Mouse (Mus musculus) G1E (cell line): ENCODE data around the gene Clcnkb. TPM values are rescaled to one million over a fixed set of nuclear protein-coding genes. Genes with fewer than 3 reads are reported as not detected.

Experiments
- ATAC-seq: 2 replicates; pipeline ENCODE4 v1.8.0; 2016; ENCODE audit warnings: mild to moderate bottlenecking; ENCODE audit not compliant: insufficient number of reproducible peaks, poor library complexity, low FRiP score, severe bottlenecking; ENCODE audit errors: extremely low read depth
- DNase-seq: peaks from one replicate; pipeline ENCODE4 v3.0.0; 2012; ENCODE audit warnings: low spot score
- H3K27me3 ChIP-seq: 2 replicates; pipeline ENCODE4 v1.6.1; 2012; ENCODE audit warnings: mild to moderate bottlenecking, low read length, inconsistent platforms; ENCODE audit not compliant: insufficient read depth
- H3K36me3 ChIP-seq: replicated peaks from 2 replicates; pipeline ENCODE3; 2012; ENCODE audit warnings: mild to moderate bottlenecking, inconsistent platforms
- H3K4me1 ChIP-seq: 2 replicates; pipeline ENCODE4 v1.6.1; 2012; ENCODE audit warnings: low read depth, low read length, inconsistent platforms, mixed read lengths; ENCODE audit not compliant: insufficient read depth
- H3K4me3 ChIP-seq: 2 replicates; pipeline ENCODE4 v1.5.1; 2012; ENCODE audit warnings: low read depth, mild to moderate bottlenecking, inconsistent platforms, low read length, moderate library complexity, mixed read lengths
- H3K9me3 ChIP-seq: replicated peaks from 2 replicates; pipeline ENCODE4 v1.6.1; 2012; ENCODE audit warnings: inconsistent platforms
- CTCF ChIP-seq: IDR thresholded peaks from 2 replicates; pipeline ENCODE4 v1.5.1; 2012; ENCODE audit warnings: low read depth, low read length, inconsistent platforms, mixed read lengths
- GATA1 ChIP-seq: IDR thresholded peaks from 2 replicates; pipeline ENCODE4 v1.6.1; 2012; ENCODE audit warnings: borderline replicate concordance, low read length, inconsistent platforms, mixed read lengths
- GATA2 ChIP-seq: IDR thresholded peaks from 2 replicates; pipeline ENCODE4 v1.6.1; 2012; ENCODE audit warnings: low read depth, low read length, inconsistent platforms, borderline replicate concordance
- POLR2AphosphoS5 ChIP-seq: IDR thresholded peaks from 2 replicates; pipeline ENCODE4 v1.6.1; 2012; ENCODE audit warnings: low read depth, low read length, inconsistent platforms; ENCODE audit not compliant: insufficient replicate concordance
- TAL1 ChIP-seq: conservative IDR thresholded peaks from 2 replicates; pipeline ENCODE4 v1.6.1; 2012; ENCODE audit warnings: low read depth, low read length, inconsistent platforms, mixed read lengths
- polyA plus RNA-seq: library from polyadenylated mRNA; stranded (reverse); fragments of >175 nt; gene quantifications from 2 replicates; pipeline ENCODE4 v1.2.3, GENCODE M21; 2012
- total RNA-seq, 2 experiments: library from RNA; stranded (forward) in 1 of 2; stranded (reverse) in 1 of 2; fragments of 200-1000 nt in 1 of 2; fragments of >200 nt in 1 of 2; fragmentation: Nextera tagmentation in 1 of 2; gene quantifications; 2 replicates each; pipeline ENCODE4 v1.2.3; 2014 to 2017

Gene Clcnkb
- total and polyA plus RNA-seq, 3 experiments = 0.05 TPM; not detected in 2

DNA sequence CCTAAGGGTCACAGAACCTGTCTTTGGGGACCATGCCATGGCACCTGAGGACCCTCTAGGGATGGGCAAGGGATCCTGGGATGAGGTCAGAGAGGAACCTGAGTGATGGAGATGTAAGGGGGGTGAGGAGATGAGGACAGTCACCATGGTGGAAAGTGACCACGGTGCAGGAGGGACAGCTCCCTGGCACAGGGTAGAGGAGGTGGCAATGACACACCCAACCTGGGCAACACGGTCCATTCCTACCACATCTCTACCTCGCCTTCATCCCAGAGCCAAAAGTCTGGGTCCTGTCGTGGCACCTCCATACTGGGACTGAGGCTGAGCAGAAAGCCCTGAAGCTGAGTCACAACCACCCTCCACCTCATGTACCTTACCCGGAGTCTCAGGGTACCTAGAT lies 7.0 kb upstream of the Clcnkb start:
- peaks cover 33% of the 10 kb centered on the region; the same call in 1 of the 2 replicates for H3K27me3 ChIP-seq
- no peak for DNase-seq
- no peak overlapping the region for H3K4me3 ChIP-seq

DNA sequence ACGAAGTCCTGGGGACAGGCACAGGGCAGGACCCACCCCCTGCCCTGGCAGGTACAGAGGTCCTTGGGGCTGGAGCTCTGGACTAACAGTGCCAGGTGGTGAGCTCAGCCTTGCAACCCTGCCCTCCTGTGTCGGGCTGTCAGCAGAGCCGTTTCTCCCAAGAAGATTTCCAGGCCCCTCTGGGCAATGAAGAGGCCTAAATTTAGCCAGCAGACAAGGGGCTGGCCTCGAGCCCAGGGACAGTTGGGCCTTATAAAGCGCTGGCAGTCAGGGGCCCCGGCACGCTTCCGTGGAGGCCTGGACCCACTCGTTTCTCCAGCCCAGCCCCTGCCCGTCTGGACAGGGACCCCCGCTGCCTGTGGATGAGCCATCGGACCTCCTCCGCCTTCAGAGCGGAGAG lies 5.6 kb upstream of the Clcnkb start:
- ATAC-seq (no peak), DNase-seq (no peak)
- no peaks in the 10 kb centered on the region for H3K36me3 ChIP-seq
- H3K9me3 ChIP-seq = no peaks in the 10 kb centered on the region
- no peaks in the 10 kb centered on the region for H3K4me1 ChIP-seq
- H3K27me3 ChIP-seq = peaks cover 36% of the 10 kb centered on the region; the same call in 1 of the 2 replicates
- H3K4me3 ChIP-seq = no peak overlapping the region
- TF ChIP-seq CTCF (no peak), TAL1 (no peak), GATA1 (no peak), GATA2 (no peak), POLR2AphosphoS5 (no peak)

More for the DNA sequence above, 7.0 kb upstream of the Clcnkb start:
- Histone ChIP-seq H3K4me1 (no peaks in the 10 kb centered on the region), H3K36me3 (no peaks in the 10 kb centered on the region), H3K9me3 (no peaks in the 10 kb centered on the region)
- no peak for TF ChIP-seq CTCF
- no peak for TF ChIP-seq TAL1
- no peak for TF ChIP-seq GATA1
- ATAC-seq = no peak

- Histone ChIP-seq H3K4me3 (no peak overlapping the region), H3K27me3 (peaks cover 39% of the 10 kb centered on the region; the same call in 1 of the 2 replicates), H3K4me1 (no peaks in the 10 kb centered on the region), H3K9me3 (no peaks in the 10 kb centered on the region), H3K36me3 (no peaks in the 10 kb centered on the region)
- ATAC-seq (no peak), DNase-seq (no peak)
- TF ChIP-seq GATA2 (no peak), CTCF (no peak), TAL1 (no peak), GATA1 (no peak), POLR2AphosphoS5 (no peak)
Measured at GRCm38 (mm10) chr4:141420886-141421285, 5.1 kb upstream of the Clcnkb start.

DNA sequence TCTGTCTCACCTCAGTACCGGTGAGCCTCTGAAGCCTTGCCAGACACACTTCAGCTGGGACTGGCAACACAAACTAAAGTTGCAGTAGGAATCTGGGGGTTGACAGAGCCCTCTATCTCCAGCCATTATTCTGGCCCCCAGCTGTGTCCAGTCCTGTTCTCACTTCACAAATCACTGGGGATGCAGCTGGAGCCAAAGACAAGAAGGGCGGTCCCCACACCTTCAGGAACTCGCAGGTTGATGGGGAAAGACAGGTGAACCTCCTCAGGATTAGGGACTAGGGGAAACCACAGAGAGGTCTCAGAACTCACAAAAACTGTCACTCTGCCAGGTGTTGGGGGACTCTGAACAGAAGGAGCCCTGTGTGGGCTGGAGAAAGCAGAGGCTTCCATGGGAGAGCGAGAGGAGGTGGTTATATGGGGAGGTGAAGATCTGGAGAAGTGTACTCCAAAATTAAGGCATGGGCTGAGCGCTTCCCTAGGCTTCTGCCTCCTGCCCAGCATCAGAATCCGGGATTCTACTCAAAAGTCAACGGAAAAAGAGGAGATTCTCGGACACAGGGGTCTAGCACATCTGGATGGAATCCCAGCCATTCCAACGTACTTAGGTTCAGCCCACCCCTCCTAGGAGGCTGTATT lies 4.5 kb upstream of the Clcnkb start, which contains the start of gene Hspb7:
Gene Hspb7, plus strand, starts transcription at position 588 of the 638 bp plus-strand sequence.
- no peaks in the 10 kb centered on the region for H3K4me1 ChIP-seq
- H3K9me3 ChIP-seq = no peaks in the 10 kb centered on the region
- no peak for ATAC-seq
- H3K36me3 ChIP-seq = no peaks in the 10 kb centered on the region
- peaks cover 41% of the 10 kb centered on the region; the same call in 1 of the 2 replicates for H3K27me3 ChIP-seq
- H3K4me3 ChIP-seq = no peak within 1 kb of the TSS
- DNase-seq = no peak
- no peak for TF ChIP-seq GATA2
- no peak for TF ChIP-seq POLR2AphosphoS5
- no peak for TF ChIP-seq CTCF
- no peak for TF ChIP-seq TAL1
- no peak for TF ChIP-seq GATA1

DNA sequence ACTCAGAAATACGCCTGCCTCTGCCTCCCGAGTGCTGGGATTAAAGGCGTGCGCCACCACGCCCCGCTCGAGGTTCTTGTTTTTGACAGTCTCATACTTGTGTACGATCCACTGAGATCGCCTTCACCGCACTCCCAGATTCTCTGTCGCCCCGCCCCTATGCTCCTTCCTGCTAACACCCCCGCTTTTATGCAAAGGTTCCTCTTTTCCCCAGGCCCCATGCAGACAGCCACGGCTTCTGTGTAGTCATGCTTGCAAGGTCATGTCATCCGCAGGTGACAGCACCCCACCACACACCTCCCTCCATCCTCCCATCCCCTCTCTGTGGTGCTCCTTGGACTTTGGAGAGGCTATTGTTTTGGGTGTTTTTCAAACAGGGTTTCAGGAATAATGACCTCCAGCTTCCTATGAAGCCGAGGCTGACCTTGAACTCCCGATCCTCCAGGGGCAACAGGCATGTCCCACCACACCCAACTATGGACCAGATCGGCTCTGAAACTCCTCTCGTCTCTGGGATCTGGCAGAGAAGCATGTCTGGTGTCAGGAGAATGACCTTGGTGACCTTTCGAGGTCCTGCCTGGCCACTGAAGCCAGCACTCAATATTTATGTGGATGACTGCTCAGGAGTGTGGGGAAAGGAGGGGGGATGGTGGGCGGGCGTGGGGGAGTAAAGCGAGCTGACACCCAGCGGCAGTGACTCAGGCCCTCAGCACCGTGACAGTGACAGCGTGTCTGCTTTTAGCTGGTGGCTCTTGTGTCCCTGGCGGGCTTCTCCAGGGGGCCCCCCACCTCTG lies 3.8 kb upstream of the Clcnkb start:
- peaks cover 41% of the 10 kb centered on the region; the same call in 1 of the 2 replicates for H3K27me3 ChIP-seq
- no peak for DNase-seq

GRCm38 (mm10) chr4:141411430-141411992 lies 4.3 kb downstream of the Clcnkb start:
- TF ChIP-seq GATA1 (no peak), TAL1 (no peak), POLR2AphosphoS5 (no peak), GATA2 (no peak), CTCF (no peak)
- peaks cover 25% of the 10 kb centered on the region for H3K27me3 ChIP-seq
- no peaks in the 10 kb centered on the region for H3K9me3 ChIP-seq
- no peaks in the 10 kb centered on the region for H3K36me3 ChIP-seq
- peaks cover 3% of the 10 kb centered on the region; the same call in 1 of the 2 replicates for H3K4me1 ChIP-seq
- no peak for ATAC-seq
- DNase-seq = no peak
- H3K4me3 ChIP-seq = no peak overlapping the region

More for the DNA sequence above, 3.8 kb upstream of the Clcnkb start:
- no peaks in the 10 kb centered on the region for H3K4me1 ChIP-seq
- H3K36me3 ChIP-seq = no peaks in the 10 kb centered on the region
- no peaks in the 10 kb centered on the region for H3K9me3 ChIP-seq
- no peak for ATAC-seq
- no peak overlapping the region for H3K4me3 ChIP-seq
- no peak for TF ChIP-seq TAL1
- TF ChIP-seq POLR2AphosphoS5 = no peak
- TF ChIP-seq CTCF = no peak
- no peak for TF ChIP-seq GATA2
- no peak for TF ChIP-seq GATA1
